Mouse (Mus musculus) cerebellum, adult 2 months (tissue): ENCODE data around the gene Gm4869. TPM values are rescaled to one million over a fixed set of nuclear protein-coding genes. Genes with fewer than 3 reads are reported as not detected.

Experiments used
- DNase-seq, 2 experiments: peaks; one replicate each; pipeline ENCODE4 v3.0.0; 2021
- H3K27ac ChIP-seq: fragments of 200-500 bp; 2 replicates; pipeline ENCODE4 v1.5.1; 2012; ENCODE audit warnings: low read length, control low read depth, inconsistent platforms; ENCODE audit not compliant: insufficient read depth
- H3K27me3 ChIP-seq: fragments of 200-500 bp; 2 replicates; pipeline ENCODE4 v1.6.1; 2012; ENCODE audit warnings: inconsistent platforms, mild to moderate bottlenecking, low read length, moderate library complexity; ENCODE audit not compliant: control insufficient read depth, insufficient read depth
- H3K4me1 ChIP-seq: fragments of 200-500 bp; 2 replicates; pipeline ENCODE4 v1.6.1; 2011; ENCODE audit warnings: low read length; ENCODE audit not compliant: control insufficient read depth, insufficient read depth
- H3K4me3 ChIP-seq: fragments of 200-500 bp; replicated peaks from 2 replicates; pipeline ENCODE3; 2011; ENCODE audit warnings: mild to moderate bottlenecking, low read depth, low read length, control low read depth; ENCODE audit not compliant: insufficient read depth
- CTCF ChIP-seq: fragments of 200-500 bp; IDR thresholded peaks from 2 replicates; pipeline ENCODE4 v1.5.1; 2011; ENCODE audit warnings: low read depth, mild to moderate bottlenecking, control low read depth, low read length, moderate library complexity, borderline replicate concordance; ENCODE audit not compliant: insufficient read depth
- POLR2A ChIP-seq: fragments of 200-500 bp; IDR thresholded peaks from 2 replicates; pipeline ENCODE4 v1.6.1; 2011; ENCODE audit warnings: low read length, control low read depth, borderline replicate concordance; ENCODE audit not compliant: insufficient read depth
- WGBS: fragments of 180-500 bp; shearing (Covaris S2); methylation state at CpG from one replicate; pipeline ENCODE4 v1.1.7; 2018; 5-methylcytosine and 5-hydroxymethylcytosine counted together
- polyA plus RNA-seq: library from polyadenylated mRNA; depleted of rRNA; stranded (reverse); fragments of >200 nt; gene quantifications from 2 replicates; pipeline ENCODE4 v1.2.3, GENCODE M21; 2012; rRNA removed

Gm4869 gene
- polyA plus RNA-seq, 1 experiment, result not detected

DNA sequence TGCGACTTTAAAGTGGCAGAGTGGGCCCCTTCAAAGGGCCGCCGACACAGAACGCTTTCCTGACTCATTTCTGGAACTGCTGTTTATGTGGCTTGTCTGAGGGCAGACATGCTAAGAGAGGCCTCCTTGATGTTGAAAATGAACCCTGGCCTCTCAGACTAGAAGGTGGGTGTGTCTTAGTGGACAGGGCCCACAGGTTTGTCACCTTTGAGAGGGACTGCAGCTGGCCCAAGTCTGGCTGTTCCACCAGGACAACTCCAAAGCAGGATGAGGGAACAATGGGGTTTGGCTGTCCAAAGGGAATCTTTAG, 72.4 kb downstream of the Gm4869 start:
- H3K27me3 ChIP-seq, result no peaks in the 10 kb centered on the region
- H3K4me3 ChIP-seq, result no peak overlapping the region
- WGBS, result 86% methylated on average over 4 of the region's 4 CpGs
- TF ChIP-seq POLR2A (no peak), CTCF (no peak)
- no peaks in the 10 kb centered on the region for H3K4me1 ChIP-seq
- no peak overlapping the region for H3K27ac ChIP-seq
- DNase-seq, result no peak

DNA sequence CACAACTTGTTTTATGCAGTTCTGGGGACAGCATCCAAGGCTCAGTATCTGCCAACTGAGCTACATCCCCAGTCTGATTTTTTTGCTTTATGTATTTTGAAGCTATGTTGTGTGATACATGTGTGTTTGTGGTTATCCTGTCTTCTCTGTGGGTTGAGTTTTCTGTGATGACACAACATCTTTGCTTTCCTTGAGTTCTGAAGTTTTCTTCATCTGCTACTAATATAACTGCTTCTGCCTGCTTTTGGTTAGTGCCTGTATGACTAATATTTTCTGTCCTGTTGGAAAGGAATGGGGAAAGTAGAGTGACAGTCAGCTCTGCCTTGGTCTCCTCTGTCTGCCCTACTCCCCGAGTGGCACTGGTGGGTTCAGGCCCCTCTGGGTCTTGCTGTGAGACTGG, 75.8 kb downstream of the Gm4869 start:
- H3K4me3 ChIP-seq, result no peak overlapping the region
- no peaks in the 10 kb centered on the region for H3K4me1 ChIP-seq
- 58% methylated on average over 1 of the region's 1 CpGs for WGBS
- no peaks in the 10 kb centered on the region for H3K27me3 ChIP-seq
- no peak for DNase-seq
- TF ChIP-seq CTCF, result no peak
- no peak for TF ChIP-seq POLR2A
- no peak overlapping the region for H3K27ac ChIP-seq

DNA sequence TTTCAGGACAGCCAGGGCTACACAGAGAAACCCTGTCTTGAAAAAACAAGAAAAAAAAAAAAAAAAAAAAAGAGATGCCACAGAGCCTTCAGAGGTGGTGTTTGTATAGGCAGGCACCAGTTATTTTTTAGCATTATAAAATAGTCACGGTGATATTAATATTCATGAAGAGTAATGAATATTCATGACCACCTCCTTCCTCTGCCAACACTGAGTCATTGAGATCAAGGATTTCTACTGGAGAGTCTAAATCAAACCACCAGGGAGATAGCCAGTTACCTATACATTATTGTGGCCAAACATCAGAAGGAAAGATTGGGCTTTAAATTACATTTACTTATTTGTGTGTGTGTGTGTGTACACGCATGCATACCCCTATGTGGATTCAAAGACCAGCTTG, 81.3 kb downstream of the Gm4869 start:
- no peaks in the 10 kb centered on the region for H3K27me3 ChIP-seq
- no peak for DNase-seq
- WGBS, result 30% methylated on average over 2 of the region's 2 CpGs
- H3K4me1 ChIP-seq, result no peaks in the 10 kb centered on the region
- no peak overlapping the region for H3K4me3 ChIP-seq
- TF ChIP-seq CTCF (no peak), POLR2A (no peak)
- no peak overlapping the region for H3K27ac ChIP-seq

DNA sequence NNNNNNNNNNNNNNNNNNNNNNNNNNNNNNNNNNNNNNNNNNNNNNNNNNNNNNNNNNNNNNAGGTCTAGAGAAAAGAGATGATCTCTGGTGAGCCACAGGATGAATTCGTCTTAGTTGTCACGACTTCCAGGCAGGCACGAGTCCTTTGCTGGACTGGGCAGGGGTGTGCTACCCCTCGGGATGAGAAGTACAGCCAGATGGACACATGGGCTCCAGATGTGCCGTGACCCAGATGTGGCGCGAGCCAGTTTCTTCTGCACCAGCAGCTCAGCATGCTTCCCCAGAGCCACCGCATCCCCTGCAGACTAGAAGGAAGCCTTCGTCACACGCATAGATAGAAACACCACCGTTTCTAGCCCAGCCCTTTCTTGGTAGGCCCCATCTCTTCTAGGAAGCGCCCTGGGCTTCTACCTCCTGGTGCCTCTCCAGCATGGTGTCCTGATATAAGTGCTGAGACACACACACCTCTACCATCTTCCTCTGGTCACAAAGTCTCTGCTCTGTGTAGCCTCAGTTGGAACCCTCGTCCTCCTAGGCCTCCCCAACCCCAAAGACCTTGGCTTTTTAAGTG, 92.8 kb downstream of the Gm4869 start:
- Histone ChIP-seq H3K4me3 (no peak overlapping the region), H3K27me3 (no peaks in the 10 kb centered on the region), H3K27ac (no peak overlapping the region), H3K4me1 (no peaks in the 10 kb centered on the region)
- no peak for DNase-seq
- WGBS, result 78% methylated on average over 13 of the region's 13 CpGs
- TF ChIP-seq POLR2A, result no peak
- no peak for TF ChIP-seq CTCF

DNA sequence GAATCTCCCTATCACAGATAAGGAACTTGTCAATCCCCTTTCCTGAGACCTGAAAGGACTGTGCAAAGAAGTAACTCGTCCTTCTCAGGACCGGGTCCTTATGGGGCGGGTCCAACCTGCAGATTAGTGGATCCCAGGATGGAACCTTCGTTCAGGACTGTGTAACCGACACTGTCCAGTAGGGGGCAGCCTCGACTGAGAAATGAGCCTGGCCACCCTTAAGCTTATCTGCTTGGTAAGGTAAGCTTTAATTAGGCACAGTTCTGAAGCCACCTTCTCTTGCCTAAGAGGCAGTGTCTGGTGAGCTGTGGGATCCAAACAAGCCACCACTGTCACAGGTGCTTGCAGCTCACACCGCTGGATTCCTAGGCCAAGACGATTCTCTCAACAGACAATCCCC, 94.7 kb downstream of the Gm4869 start:
- WGBS, result 11% methylated on average over 8 of the region's 8 CpGs
- TF ChIP-seq POLR2A (no peak), CTCF (peak; percentile 95)
- no peaks in the 10 kb centered on the region for H3K27me3 ChIP-seq
- no peak overlapping the region for H3K4me3 ChIP-seq
- DNase-seq, result peak; percentile 58 to 81
- no peak overlapping the region for H3K27ac ChIP-seq
- H3K4me1 ChIP-seq, result no peaks in the 10 kb centered on the region

DNA sequence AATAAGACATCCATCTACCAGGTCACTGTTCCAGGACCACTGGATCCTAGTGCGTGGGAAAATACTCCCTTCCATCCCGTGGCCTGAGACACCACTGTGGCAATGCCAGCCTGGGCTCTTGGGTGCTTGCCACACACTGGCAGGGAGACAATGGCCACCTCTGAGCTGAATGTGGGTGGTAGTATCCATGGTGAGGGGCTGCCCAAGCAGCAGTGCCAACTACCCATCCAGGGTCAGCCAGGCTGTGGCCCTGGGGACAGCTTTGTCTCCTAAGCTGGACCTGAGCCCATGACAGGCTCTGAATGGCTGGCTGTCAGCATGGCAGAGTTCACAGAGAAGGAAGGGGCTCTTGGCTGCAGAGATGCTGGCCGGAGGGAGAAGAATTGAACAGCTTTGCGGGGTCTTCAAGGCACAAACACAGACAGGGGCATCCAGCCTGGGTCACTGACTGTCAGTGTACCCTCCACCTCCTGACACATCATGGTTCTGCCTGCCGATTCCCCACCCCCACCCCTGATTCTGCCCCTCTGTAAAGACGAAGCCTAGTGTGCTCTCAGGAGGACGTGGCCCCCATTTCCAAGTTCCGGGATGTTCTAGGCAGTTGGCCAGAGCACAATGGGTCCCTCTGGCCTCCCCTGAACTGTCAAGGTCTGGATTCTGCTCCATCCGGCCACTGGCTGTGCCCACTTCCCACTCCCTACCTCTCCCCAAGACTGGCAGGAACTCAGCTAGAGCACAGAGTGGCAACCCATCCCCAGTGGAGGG, 97.5 kb downstream of the Gm4869 start:
- Histone ChIP-seq H3K27ac (no peak overlapping the region), H3K4me3 (no peak overlapping the region), H3K4me1 (no peaks in the 10 kb centered on the region), H3K27me3 (no peaks in the 10 kb centered on the region)
- WGBS, result 17% methylated on average over 9 of the region's 9 CpGs
- no peak for TF ChIP-seq POLR2A
- no peak for TF ChIP-seq CTCF
- DNase-seq, result peak; percentile 43 to 64

Other genes starting within 250 kb of the Gm4869 start
- gene Mad1l1, start 124.1 kb upstream of the Gm4869 start, polyA plus RNA-seq, result 25.3 and 25.5 TPM in 2 replicates
- 10.0 and 11.5 TPM in 2 replicates for gene Nudt1, start 124.0 kb upstream of the Gm4869 start, polyA plus RNA-seq
- 14.2 and 17.7 TPM in 2 replicates for gene Mrm2, start 113.7 kb upstream of the Gm4869 start, polyA plus RNA-seq
- gene Snx8, start 56.4 kb upstream of the Gm4869 start, polyA plus RNA-seq, result 15.2 and 15.4 TPM in 2 replicates
- 71.2 and 74.3 TPM in 2 replicates for gene Eif3b, start 26.3 kb upstream of the Gm4869 start, polyA plus RNA-seq
- 20.9 and 22.5 TPM in 2 replicates for gene Chst12, start 59.9 kb downstream of the Gm4869 start, polyA plus RNA-seq
- gene Grifin, start 119.4 kb downstream of the Gm4869 start, polyA plus RNA-seq, result 0.82 and 1.4 TPM in 2 replicates
- 48.7 and 53.4 TPM in 2 replicates for gene Lfng, start 161.7 kb downstream of the Gm4869 start, polyA plus RNA-seq
- gene Ttyh3, start 203.4 kb downstream of the Gm4869 start, polyA plus RNA-seq, result 86.0 and 96.1 TPM in 2 replicates